Mouse (Mus musculus) embryonic fibroblast, embryonic 13.5 days (primary cell): ENCODE results near the gene Fkbp8. TPM values are rescaled to one million over a fixed set of nuclear protein-coding genes. Genes with fewer than 3 reads are reported as not detected.

Experiments used
- H3K27ac ChIP-seq: 2 replicates; pipeline ENCODE4 v1.5.1; 2012; ENCODE audit warnings: low read length, control low read depth, inconsistent platforms; ENCODE audit not compliant: insufficient read depth
- H3K4me1 ChIP-seq: 2 replicates; pipeline ENCODE4 v1.6.1; 2011; ENCODE audit warnings: low read length; ENCODE audit not compliant: control insufficient read depth, insufficient read depth
- H3K4me3 ChIP-seq: 2 replicates; pipeline ENCODE4 v1.5.1; 2011; ENCODE audit warnings: mild to moderate bottlenecking, control low read depth, low read length; ENCODE audit not compliant: insufficient read depth
- CTCF ChIP-seq: IDR thresholded peaks from 2 replicates; pipeline ENCODE4 v1.5.1; 2011; ENCODE audit warnings: mild to moderate bottlenecking, control low read depth, low read length, moderate library complexity, borderline replicate concordance; ENCODE audit not compliant: insufficient read depth
- POLR2A ChIP-seq: IDR thresholded peaks from 2 replicates; pipeline ENCODE4 v1.6.1; 2011; ENCODE audit warnings: low read depth, mild to moderate bottlenecking, control low read depth, low read length, moderate library complexity
- polyA plus RNA-seq: library from polyadenylated mRNA; stranded (reverse); fragments of >200 nt; gene quantifications from 2 replicates; pipeline ENCODE4 v1.2.4, GENCODE M21; 2011; ENCODE audit warnings: low read depth; ENCODE audit not compliant: missing spikeins, insufficient read length

Fkbp8 gene
- polyA plus RNA-seq, 1 experiment, result 110 TPM

DNA sequence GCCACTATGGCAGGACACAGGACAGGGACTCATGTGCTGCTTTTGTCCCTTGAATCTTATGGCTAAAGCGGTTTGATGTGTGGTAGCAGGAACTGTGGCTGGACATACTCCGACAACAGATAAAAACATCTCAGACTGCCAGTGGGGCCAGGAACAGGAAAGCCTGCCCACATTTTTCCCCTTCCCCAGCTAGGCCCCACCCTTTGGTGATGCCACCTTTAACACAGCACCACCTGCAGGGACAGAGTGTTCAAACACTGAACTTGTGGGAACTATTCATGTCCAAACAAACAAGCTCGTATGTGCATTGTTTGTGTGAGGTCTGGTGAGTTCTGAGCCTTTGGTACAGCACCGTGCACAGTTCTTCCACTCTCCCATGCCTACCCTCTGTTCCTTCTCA is 30.8 kb downstream of the Fkbp8 start:
- H3K27ac ChIP-seq, result no peak overlapping the region

DNA sequence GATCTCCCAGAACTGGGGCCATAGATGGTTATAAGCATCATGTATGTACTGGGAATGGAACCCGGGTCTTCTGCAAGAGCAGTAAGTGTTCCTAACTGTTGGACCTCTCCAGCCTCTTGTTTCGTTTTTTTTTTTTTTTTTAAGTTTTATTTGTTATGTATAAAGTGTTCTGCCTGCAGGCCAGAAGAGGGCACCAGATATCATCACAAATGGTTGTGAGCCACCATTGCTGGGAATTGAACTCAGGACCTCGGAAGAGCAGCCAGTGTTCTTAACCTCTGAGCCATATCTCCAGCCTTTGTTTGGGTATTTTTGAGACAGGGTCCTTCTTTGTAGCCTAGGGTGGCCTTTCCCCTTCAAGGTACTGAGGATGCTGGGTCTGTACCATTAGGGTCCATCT is 31.5 kb downstream of the Fkbp8 start:
- peaks cover 6% of the 10 kb centered on the region; the same call in 1 of the 2 replicates for H3K4me1 ChIP-seq
- H3K27ac ChIP-seq, result no peak overlapping the region
- no peak for TF ChIP-seq POLR2A
- TF ChIP-seq CTCF, result no peak
- no peak overlapping the region for H3K4me3 ChIP-seq

More for the DNA sequence above, 30.8 kb downstream of the Fkbp8 start:
- H3K4me3 ChIP-seq, result no peak overlapping the region
- H3K4me1 ChIP-seq, result peaks cover 11% of the 10 kb centered on the region; the same call in 1 of the 2 replicates
- TF ChIP-seq POLR2A (no peak), CTCF (no peak)

DNA sequence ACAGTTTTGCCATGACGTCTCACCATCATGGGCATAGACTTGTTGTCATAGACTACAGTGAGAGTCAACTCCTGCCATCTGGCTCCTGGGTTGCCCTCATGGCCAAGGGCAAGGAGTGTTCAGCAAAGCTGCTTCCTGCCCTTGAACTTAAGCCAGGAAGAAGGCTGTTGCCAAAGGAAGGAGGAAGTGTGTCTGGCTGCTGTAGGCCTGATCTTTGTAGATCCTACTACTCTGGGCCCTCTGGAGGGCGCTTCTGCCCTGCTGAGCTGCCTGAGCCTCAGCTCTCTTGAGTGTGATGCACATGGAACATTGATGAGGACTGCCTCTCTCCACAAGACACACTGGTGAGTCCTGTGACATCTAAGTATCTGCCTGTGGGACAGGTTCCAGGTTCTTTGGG is 32.6 kb downstream of the Fkbp8 start:
- no peak overlapping the region for H3K4me3 ChIP-seq
- no peak overlapping the region for H3K27ac ChIP-seq
- peaks cover 6% of the 10 kb centered on the region; the same call in 1 of the 2 replicates for H3K4me1 ChIP-seq
- no peak for TF ChIP-seq CTCF
- TF ChIP-seq POLR2A, result no peak

DNA sequence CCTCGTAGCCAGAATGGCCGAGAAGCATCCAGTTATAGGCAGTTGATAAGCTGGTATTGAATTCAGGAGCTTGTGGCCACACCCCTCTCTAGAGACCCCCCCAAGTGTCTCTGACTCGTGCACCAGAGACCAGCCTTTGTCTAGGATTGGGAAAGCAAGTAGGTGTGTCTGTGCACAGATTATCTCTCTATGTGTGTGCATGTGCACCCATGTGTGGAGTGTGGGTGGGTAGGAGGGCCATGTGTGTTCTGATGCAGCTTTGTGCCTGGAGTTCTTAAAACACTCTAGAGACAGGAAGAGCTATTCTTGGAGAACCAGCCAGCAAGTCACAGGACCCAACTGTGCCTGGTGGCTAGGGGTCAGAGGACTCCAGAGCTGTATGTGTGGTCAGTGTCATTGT is 33.0 kb downstream of the Fkbp8 start:
- H3K27ac ChIP-seq, result no peak overlapping the region
- peaks cover 6% of the 10 kb centered on the region; the same call in 1 of the 2 replicates for H3K4me1 ChIP-seq
- no peak overlapping the region for H3K4me3 ChIP-seq
- no peak for TF ChIP-seq POLR2A

DNA sequence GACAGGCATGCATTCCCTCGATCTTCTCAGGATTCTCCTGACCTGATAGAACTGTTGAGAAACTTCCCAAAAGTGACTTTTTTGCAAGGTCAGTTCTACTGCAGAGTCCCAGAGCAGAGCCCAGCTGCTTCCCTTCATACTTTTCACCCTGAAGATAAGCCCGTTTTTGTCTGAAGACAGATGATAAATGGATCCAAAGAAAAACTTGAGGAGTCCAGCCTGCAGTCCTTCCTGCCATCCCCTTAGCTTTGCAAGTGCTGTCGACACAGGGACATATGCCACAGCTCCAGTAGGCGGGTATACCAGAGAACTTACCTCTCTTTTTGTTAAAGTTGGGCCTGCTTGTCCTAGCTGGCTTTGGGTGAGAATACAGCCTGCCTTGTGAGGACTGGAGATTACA is 33.8 kb downstream of the Fkbp8 start:
- Histone ChIP-seq H3K4me1 (peaks cover 6% of the 10 kb centered on the region; the same call in 1 of the 2 replicates), H3K4me3 (no peak overlapping the region), H3K27ac (no peak overlapping the region)
- TF ChIP-seq CTCF (no peak), POLR2A (no peak)

DNA sequence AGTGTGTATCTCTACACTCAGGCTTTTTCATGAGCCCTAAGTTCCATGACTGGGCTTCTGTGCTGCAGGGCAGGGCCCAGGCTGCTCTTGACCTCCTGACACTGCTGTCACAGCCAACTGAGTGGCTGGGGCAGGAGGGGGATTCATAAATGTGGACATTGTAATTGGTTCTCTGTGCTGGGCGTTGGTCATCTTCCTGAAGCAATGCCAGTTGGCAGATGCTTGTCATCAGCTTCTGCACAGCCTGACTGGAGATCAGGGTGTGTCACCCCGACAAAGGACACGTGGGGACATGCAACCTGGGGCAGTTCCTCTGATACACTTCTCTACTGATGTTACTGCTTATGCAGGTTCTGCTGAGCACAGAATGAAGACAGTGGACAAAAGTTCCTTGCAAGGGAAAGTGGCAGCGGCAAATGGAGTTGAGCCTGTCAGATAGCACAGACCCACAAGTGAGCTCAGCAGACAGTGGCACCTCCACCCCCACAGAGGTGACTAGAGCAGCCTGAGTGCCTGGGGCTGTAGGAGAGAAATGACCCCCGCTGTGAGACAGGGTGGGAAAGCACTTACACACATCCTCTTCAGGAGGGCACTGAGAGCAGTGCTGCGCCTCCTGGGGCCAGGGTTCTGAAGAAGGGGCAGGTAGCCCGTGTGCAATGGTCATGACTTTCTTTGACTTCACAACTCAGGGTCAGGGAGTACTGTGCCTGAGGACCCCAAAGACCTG is 34.4 kb downstream of the Fkbp8 start:
- no peak for TF ChIP-seq POLR2A
- TF ChIP-seq CTCF, result no peak
- no peak overlapping the region for H3K4me3 ChIP-seq
- peaks cover 6% of the 10 kb centered on the region; the same call in 1 of the 2 replicates for H3K4me1 ChIP-seq
- no peak overlapping the region for H3K27ac ChIP-seq

DNA sequence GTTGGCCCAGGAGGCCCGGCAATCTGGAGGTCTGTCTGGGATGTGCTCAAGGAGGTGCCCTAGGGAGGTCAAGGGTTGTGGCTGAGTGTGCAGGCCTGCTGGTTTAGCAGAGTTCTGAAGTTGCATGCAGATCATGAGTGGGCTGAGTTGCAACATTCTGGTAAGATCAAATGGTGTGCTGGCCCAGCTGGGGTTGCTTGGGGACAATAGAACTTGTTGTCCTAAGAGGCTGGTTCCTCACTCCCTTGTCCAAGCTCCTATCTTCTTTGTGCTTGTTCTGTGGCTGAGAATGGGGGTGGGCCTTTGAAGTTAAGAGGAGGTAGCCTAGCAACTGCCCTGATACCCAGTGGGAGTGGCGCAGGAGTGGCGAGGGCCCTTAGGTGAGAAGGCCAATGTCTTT is 35.3 kb downstream of the Fkbp8 start:
- H3K4me3 ChIP-seq, result no peak overlapping the region
- H3K4me1 ChIP-seq, result peaks cover 6% of the 10 kb centered on the region; the same call in 1 of the 2 replicates
- no peak for TF ChIP-seq CTCF
- no peak for TF ChIP-seq POLR2A
- no peak overlapping the region for H3K27ac ChIP-seq

DNA sequence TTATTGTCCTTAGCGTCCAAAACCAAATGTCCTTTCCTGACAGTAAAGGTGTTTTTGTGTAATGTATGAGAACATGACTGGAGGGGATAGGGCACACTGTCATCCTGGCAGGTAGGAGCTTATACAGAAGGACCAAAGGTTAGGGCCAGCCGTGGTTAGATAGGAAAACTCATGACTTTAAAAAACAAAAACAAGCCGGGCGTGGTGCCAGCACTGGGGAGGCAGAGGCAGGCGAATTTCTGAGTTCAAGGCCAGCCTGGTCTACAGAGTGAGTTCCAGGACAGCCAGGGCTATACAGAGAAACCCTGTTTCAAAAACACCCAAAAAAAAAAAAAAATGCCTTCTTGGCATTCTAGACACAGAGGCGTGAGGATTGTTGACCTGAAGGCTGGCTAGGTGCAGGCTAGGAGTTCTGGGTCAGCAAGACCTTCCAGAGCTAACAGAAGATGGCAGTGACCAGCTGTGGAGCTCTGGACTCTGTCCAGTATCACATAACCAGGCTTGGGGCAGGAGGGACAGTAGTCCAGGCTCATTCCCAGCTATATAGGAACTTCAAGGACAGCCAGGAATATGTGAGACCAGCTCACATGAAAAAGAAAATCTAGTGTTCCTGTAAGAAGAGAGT is 36.4 kb downstream of the Fkbp8 start:
- Histone ChIP-seq H3K27ac (no peak overlapping the region), H3K4me1 (peaks cover 3% of the 10 kb centered on the region; the same call in 1 of the 2 replicates), H3K4me3 (no peak overlapping the region)
- TF ChIP-seq CTCF, result no peak
- TF ChIP-seq POLR2A, result no peak

DNA sequence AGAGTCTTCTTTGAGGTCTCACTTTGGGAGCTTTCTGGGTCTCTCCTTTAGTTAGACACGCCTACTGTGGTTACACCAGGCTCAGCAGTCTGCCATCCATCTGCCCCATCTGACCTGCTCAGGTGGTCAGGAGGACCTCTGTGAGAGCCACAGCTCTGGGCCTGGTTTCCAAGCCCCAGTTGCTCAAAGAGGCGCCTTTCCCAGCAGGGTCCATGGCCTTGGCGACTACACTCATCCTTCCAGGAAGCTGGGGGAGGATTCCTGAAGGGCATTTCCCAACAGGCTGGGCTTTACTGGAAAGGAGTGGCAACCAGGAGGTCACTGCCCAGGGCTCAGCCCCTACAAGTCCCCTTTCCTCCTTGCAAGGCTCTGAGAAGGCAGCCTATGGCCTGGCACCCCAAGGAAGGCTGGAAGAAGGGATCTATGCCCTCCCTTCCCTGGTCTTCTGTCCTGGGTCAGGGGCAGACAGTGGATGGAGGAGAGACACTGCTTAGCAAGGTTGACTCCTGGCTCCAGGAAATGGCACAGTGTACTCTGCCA is 37.2 kb downstream of the Fkbp8 start:
- H3K4me3 ChIP-seq, result no peak overlapping the region
- no peak overlapping the region for H3K27ac ChIP-seq
- TF ChIP-seq POLR2A (no peak), CTCF (no peak)
- H3K4me1 ChIP-seq, result peaks cover 3% of the 10 kb centered on the region; the same call in 1 of the 2 replicates

DNA sequence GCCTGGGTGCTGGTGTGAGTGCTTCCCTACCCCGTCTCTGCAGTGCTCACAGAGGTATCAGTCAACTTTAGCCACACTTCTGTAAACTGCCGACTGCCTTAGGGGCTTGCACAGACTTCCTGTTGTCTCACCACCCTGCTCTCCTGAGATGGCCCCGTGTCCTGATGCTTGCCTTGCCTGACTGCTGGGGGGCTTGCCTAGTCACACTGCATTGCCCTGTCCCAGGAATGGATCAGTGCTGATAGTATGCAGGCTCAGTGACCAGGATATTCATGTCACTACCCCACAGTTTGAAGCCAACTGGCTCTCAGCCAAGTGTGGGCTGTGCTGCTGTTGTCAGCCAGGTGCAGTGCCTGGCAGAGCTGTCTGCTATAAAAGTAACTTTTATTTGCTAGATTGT is 38.0 kb downstream of the Fkbp8 start:
- Histone ChIP-seq H3K27ac (no peak overlapping the region), H3K4me3 (no peak overlapping the region), H3K4me1 (peaks cover 3% of the 10 kb centered on the region; the same call in 1 of the 2 replicates)
- TF ChIP-seq CTCF, result no peak

DNA sequence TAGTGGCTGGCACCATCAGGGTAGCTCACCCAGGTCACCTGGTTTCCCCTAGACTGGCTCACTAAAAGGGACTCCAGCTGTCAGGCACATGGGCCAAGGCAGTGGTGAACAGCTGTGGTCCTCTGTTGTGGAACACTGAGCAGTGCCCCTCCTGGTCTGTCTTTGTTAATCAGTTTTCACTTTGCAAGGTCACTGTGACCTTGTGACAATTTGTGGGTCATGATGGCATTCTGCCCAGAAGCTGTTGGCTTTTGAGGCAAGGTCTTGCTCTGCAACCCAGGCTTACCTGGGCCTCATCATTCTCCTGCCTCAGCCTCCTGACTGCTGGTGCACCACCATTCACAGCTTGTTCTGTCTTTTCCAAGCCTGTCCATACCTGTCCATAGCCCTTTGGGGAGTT is 42.8 kb downstream of the Fkbp8 start:
- TF ChIP-seq POLR2A, result no peak
- TF ChIP-seq CTCF, result no peak
- no peak overlapping the region for H3K27ac ChIP-seq
- H3K4me1 ChIP-seq, result peaks cover 4% of the 10 kb centered on the region; the same call in 1 of the 2 replicates
- H3K4me3 ChIP-seq, result no peak overlapping the region
